Mouse (Mus musculus): Measurements from ENCODE around the gene Cacna2d2.

- TF ChIP-seq CTCF (IDR thresholded peaks at IDR 0.05; ENCODE audit: extremely low read depth, insufficient read length, insufficient replicate concordance, low read depth, low read length) (no peak), POLR2A (IDR thresholded peaks at IDR 0.05; ENCODE audit: low read depth, low read length) (no peak)
These were observed 144.8 kb downstream of the Cacna2d2 start for GRCm38 (mm10) chr9:107544196-107544700.

Measured in small intestine, adult 2 months (tissue).